Mouse (Mus musculus) embryo, embryonic 11 days (tissue): Measurements from ENCODE around the gene Abi1.
"Not testable (repeated sequence)": the region's sequence is repeated elsewhere in the genome, so short reads cannot be mapped to it uniquely, and the experiment has no call there.

Source experiments
- DNase-seq: peaks from one replicate; pipeline ENCODE4 v3.0.0-alpha.2; 2015

The Abi1 gene

GRCm38 (mm10) chr2:23028826-23029225 is 11.2 kb downstream of the Abi1 start:
- DNase-seq = no peak

GRCm38 (mm10) chr2:23026379-23026778 is 13.7 kb downstream of the Abi1 start:
- no peak for DNase-seq

- no peak for DNase-seq
Measured at GRCm38 (mm10) chr2:23023714-23024282, 16.2 kb downstream of the Abi1 start.

- DNase-seq = no peak
Measured at GRCm38 (mm10) chr2:23023023-23023422, 17.0 kb downstream of the Abi1 start.

- DNase-seq = no peak
Measured at GRCm38 (mm10) chr2:23021721-23022120, 18.3 kb downstream of the Abi1 start.

- DNase-seq = no peak
Measured at GRCm38 (mm10) chr2:23021320-23021719, 18.7 kb downstream of the Abi1 start.

GRCm38 (mm10) chr2:23019170-23019569 is 20.9 kb downstream of the Abi1 start:
- no peak for DNase-seq

GRCm38 (mm10) chr2:23016121-23016520 is 23.9 kb downstream of the Abi1 start:
- DNase-seq = no peak

GRCm38 (mm10) chr2:23015335-23015734 is 24.7 kb downstream of the Abi1 start:
- no peak for DNase-seq

GRCm38 (mm10) chr2:23014935-23015334 is 25.1 kb downstream of the Abi1 start:
- not testable (repeated sequence) for DNase-seq

GRCm38 (mm10) chr2:23008256-23008655 is 31.8 kb downstream of the Abi1 start:
- no peak for DNase-seq

- no peak for DNase-seq
Measured at GRCm38 (mm10) chr2:23007577-23007976, 32.5 kb downstream of the Abi1 start.

GRCm38 (mm10) chr2:23007149-23007548 is 32.9 kb downstream of the Abi1 start:
- DNase-seq = no peak

GRCm38 (mm10) chr2:23006219-23006618 is 33.8 kb downstream of the Abi1 start:
- no peak for DNase-seq

- DNase-seq = no peak
Measured at GRCm38 (mm10) chr2:23002637-23003036, 37.4 kb downstream of the Abi1 start.

- DNase-seq = no peak
Measured at GRCm38 (mm10) chr2:22999620-23000019, 40.4 kb downstream of the Abi1 start.

GRCm38 (mm10) chr2:22998804-22999203 is 41.2 kb downstream of the Abi1 start:
- DNase-seq = no peak

- no peak for DNase-seq
Measured at GRCm38 (mm10) chr2:22998015-22998414, 42.0 kb downstream of the Abi1 start.

GRCm38 (mm10) chr2:22996071-22996470 is 44.0 kb downstream of the Abi1 start:
- no peak for DNase-seq

GRCm38 (mm10) chr2:22985973-22986657 is 53.9 kb downstream of the Abi1 start:
- peak; percentile 4 for DNase-seq

- peak; percentile 2 for DNase-seq
Measured at GRCm38 (mm10) chr2:22977387-22977973, 62.6 kb downstream of the Abi1 start.

GRCm38 (mm10) chr2:22962970-22963369 is 77.1 kb downstream of the Abi1 start:
- no peak for DNase-seq

- no peak for DNase-seq
Measured at GRCm38 (mm10) chr2:22962242-22962641, 77.8 kb downstream of the Abi1 start.

- DNase-seq = no peak
Measured at GRCm38 (mm10) chr2:22961681-22962080, 78.4 kb downstream of the Abi1 start.
